Mouse (Mus musculus): ENCODE measurements around the gene Pard3b. TPM values are rescaled to one million over a fixed set of nuclear protein-coding genes. Genes with fewer than 3 reads are reported as not detected.

Gene Pard3b
- 6.7 and 9.3 TPM in 2 replicates for polyA plus RNA-seq (2015; fragmentation: Nextera tagmentation; extraction: Ambion mirVana)

DNA sequence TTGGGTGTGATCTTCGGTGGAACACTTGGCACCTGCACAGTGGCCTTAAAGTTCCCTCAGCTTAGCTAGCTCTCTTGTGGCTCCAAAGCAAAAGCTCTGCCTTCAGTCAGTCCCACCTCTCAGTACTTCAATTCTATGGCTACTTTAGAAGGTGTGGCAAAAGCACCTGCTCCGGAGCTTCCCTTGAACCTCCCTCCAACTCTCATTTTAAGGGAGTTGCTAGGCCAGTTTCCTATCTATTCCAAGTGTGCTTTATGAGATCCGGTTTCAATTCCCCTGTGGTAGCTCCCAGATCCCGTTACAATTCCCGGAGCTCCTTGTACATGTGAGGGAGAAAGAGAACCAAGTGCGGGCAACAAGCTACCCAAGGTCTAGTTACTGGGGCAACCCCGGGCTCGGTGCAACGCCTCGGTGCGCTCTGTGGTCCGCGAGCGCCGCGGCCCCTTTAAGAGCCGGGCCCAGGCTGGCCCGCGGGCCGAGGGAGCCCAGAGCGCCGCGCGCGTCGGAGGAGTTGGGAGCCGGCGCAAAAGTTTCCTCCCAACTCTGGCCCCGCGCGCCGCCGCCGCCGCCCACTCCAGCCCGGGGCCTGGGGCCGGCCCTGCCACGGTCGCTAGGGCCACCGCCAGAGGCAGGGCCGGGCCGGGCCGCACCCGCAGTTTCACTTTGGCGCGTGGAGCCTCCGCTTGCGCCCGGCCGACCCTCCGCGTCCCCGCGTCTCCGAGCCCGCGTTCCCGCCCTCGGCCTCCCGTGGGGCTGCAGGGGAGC, at the start of gene Pard3b:
Gene Pard3b, plus strand, starts transcription at position 478 of the 765 bp plus-strand sequence.
- ATAC-seq (replicated peaks), result peak; percentile 90
- Histone ChIP-seq H3K9me3 (no peaks in the 10 kb centered on the region), H3K4me1 (peaks cover 8% of the 10 kb centered on the region; the same call in 1 of the 2 replicates), H3K27me3 (replicated peaks) (no peaks in the 10 kb centered on the region; the same call in 1 of the 2 replicates), H3K4me2 (peak within 1 kb of the TSS; percentile 99), H3K36me3 (replicated peaks) (no peaks in the 10 kb centered on the region), H3K9ac (peak within 1 kb of the TSS; percentile 61), H3K27ac (no peak within 1 kb of the TSS), H3K4me3 (peak within 1 kb of the TSS; percentile 89)
- WGBS, result 1% methylated on average over 58 of the region's 60 CpGs

DNA sequence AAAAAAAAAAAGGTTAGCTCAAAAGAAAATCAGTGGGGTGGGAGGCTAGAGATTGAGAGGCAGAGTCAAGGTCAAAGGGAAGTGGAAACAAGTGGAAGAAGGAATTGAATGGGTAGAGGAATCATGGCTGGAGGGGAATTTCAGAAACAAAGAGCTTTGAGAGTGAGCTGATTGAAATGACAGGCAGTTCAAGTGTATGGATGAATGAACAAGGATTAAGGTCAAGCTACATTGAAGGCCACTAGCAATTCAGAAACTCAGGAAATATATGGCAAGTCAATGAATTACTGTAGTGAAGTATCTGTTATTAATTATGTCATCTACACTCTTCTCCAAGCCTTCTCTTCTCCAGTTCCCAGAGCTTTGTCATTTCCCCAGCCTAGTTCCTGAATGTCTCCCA, 22.4 kb upstream of the Pard3b start:
- Histone ChIP-seq H3K9me3 (no peaks in the 10 kb centered on the region), H3K27me3 (replicated peaks) (no peaks in the 10 kb centered on the region), H3K4me1 (peaks cover 3% of the 10 kb centered on the region; the same call in 1 of the 2 replicates), H3K9ac (no peak overlapping the region), H3K27ac (no peak overlapping the region), H3K4me3 (no peak overlapping the region), H3K4me2 (no peak overlapping the region), H3K36me3 (replicated peaks) (no peaks in the 10 kb centered on the region)
- no peak for ATAC-seq (replicated peaks)

DNA sequence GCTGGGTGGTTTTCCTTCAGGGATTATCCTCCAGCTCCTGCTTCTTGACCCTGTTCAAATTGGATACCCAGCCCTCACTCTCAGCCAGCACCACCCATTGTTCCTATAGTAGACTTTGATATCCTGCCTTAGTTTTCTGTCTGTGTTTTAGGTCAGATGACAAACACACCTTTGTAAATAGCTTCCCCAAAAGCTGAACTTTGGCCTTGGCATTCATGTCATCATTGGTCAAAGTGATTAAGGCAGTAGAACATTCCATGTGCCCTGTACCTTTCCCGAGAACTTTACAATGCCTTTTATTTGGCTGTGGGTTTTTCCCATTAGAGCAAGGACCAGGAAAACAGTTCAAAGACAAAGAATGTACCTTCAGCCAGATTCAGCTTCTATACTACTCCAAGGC, 18.0 kb upstream of the Pard3b start:
- H3K27me3 ChIP-seq (replicated peaks), result no peaks in the 10 kb centered on the region

GRCm38 (mm10) chr1:61629857-61630256, 8.8 kb upstream of the Pard3b start:
- Histone ChIP-seq H3K36me3 (replicated peaks) (no peaks in the 10 kb centered on the region), H3K9ac (no peak overlapping the region), H3K4me2 (no peak overlapping the region), H3K4me1 (no peaks in the 10 kb centered on the region), H3K27ac (no peak overlapping the region), H3K27me3 (replicated peaks) (no peaks in the 10 kb centered on the region), H3K4me3 (no peak overlapping the region), H3K9me3 (no peaks in the 10 kb centered on the region)
- 87% methylated on average over 2 of the region's 2 CpGs for WGBS
- no peak for ATAC-seq (replicated peaks)

More for the DNA sequence above, 18.0 kb upstream of the Pard3b start:
- H3K4me1 ChIP-seq, result peaks cover 3% of the 10 kb centered on the region; the same call in 1 of the 2 replicates
- H3K4me3 ChIP-seq, result no peak overlapping the region
- H3K9me3 ChIP-seq, result no peaks in the 10 kb centered on the region
- no peak overlapping the region for H3K4me2 ChIP-seq
- 47% methylated on average over 1 of the region's 1 CpGs for WGBS
- H3K9ac ChIP-seq, result no peak overlapping the region
- no peaks in the 10 kb centered on the region for H3K36me3 ChIP-seq (replicated peaks)
- H3K27ac ChIP-seq, result no peak overlapping the region
- no peak for ATAC-seq (replicated peaks)

GRCm38 (mm10) chr1:61639114-61640093, 780 bp downstream of the Pard3b start:
- H3K4me1 ChIP-seq, result peaks cover 8% of the 10 kb centered on the region; the same call in 1 of the 2 replicates
- no peaks in the 10 kb centered on the region for H3K9me3 ChIP-seq
- no peaks in the 10 kb centered on the region; the same call in 1 of the 2 replicates for H3K27me3 ChIP-seq (replicated peaks)
- WGBS, result 5% methylated on average over 40 of the region's 40 CpGs
- H3K9ac ChIP-seq, result peak overlapping the region; percentile 61
- no peak overlapping the region for H3K27ac ChIP-seq
- H3K36me3 ChIP-seq (replicated peaks), result no peaks in the 10 kb centered on the region
- H3K4me2 ChIP-seq, result peak overlapping the region; percentile 99
- peak overlapping the region; percentile 89 for H3K4me3 ChIP-seq
- ATAC-seq (replicated peaks), result peak; percentile 80

- no peak overlapping the region for H3K9ac ChIP-seq
- no peak overlapping the region for H3K4me3 ChIP-seq
- H3K4me2 ChIP-seq, result no peak overlapping the region
- WGBS, result 84% methylated on average over 4 of the region's 4 CpGs
- H3K4me1 ChIP-seq, result peaks cover 8% of the 10 kb centered on the region; the same call in 1 of the 2 replicates
- no peaks in the 10 kb centered on the region; the same call in 1 of the 2 replicates for H3K27me3 ChIP-seq (replicated peaks)
- no peaks in the 10 kb centered on the region for H3K36me3 ChIP-seq (replicated peaks)
- no peaks in the 10 kb centered on the region for H3K9me3 ChIP-seq
- no peak for ATAC-seq (replicated peaks)
- no peak overlapping the region for H3K27ac ChIP-seq
Observed at GRCm38 (mm10) chr1:61641880-61642279, 3.3 kb downstream of the Pard3b start.

DNA sequence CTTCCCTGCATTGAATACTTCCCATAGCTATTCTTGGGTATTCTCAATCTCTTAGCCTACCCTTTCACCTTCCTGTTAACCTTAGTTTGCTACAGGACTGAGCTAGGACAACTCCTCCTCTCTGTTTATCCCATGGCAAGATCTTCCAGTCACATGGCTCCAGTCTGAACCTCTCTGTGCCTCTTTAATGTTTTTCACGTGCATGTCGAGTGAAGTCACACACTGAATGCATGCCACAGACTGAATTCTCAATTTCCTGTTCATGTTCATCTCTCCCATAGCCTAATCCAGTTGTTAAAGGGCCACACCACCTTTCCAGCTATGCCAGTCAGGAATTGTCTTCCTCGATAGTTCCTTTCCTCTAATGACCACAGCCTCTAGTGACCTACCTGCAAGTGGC, 6.4 kb downstream of the Pard3b start:
- Histone ChIP-seq H3K9me3 (no peaks in the 10 kb centered on the region), H3K4me2 (no peak overlapping the region), H3K27me3 (replicated peaks) (no peaks in the 10 kb centered on the region), H3K4me3 (no peak overlapping the region), H3K36me3 (replicated peaks) (no peaks in the 10 kb centered on the region), H3K27ac (no peak overlapping the region), H3K4me1 (no peaks in the 10 kb centered on the region), H3K9ac (no peak overlapping the region)
- no peak for ATAC-seq (replicated peaks)
- WGBS, result 83% methylated on average over 3 of the region's 3 CpGs

- Histone ChIP-seq H3K4me2 (no peak overlapping the region), H3K4me3 (no peak overlapping the region), H3K4me1 (no peaks in the 10 kb centered on the region), H3K9me3 (no peaks in the 10 kb centered on the region), H3K27ac (no peak overlapping the region), H3K9ac (no peak overlapping the region), H3K36me3 (replicated peaks) (no peaks in the 10 kb centered on the region), H3K27me3 (replicated peaks) (no peaks in the 10 kb centered on the region)
- ATAC-seq (replicated peaks), result no peak
Observed at GRCm38 (mm10) chr1:61649964-61650363, 11.3 kb downstream of the Pard3b start.

DNA sequence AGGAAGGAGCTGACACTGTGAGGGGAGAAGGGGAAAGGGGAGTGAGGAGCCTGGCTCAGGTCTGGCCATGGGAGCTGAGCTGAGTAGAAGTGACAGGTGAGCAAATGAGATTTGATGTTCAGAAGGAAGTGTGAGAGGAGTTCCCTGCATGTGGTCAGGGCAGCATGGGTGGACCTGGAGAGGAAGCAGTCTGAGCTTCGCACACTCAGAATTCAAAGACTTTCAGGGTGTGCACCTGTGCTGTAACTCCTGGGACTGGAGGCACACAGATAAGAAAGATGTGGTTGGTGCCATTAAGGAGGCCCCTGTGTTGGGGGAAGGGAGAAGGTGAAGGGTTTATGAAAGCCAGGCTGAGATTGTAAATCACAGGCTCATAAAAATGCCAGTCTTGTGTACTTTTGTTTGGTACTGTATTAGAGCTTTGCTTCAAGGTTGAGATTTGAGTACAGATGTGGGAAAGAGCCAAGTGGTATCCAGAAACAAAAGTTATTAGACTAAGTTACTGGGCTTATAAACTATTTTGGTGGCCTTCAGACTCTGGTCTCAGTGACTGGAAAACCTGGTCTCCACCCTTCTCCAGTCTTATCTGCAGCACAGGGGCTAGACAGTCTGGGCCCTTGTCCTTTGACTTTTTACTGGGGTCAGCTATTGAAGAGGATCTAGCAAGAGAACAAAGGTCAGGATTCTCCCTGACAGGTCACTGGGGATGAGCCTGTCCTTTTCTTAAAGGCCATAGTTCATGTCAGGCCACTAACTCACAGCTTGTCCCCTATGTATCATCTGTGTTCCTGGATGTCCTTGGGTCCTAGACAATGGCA, 13.0 kb downstream of the Pard3b start:
- Histone ChIP-seq H3K9me3 (no peaks in the 10 kb centered on the region), H3K4me3 (no peak overlapping the region), H3K36me3 (replicated peaks) (no peaks in the 10 kb centered on the region), H3K27me3 (replicated peaks) (no peaks in the 10 kb centered on the region), H3K9ac (no peak overlapping the region), H3K4me1 (no peaks in the 10 kb centered on the region), H3K27ac (no peak overlapping the region), H3K4me2 (no peak overlapping the region)
- WGBS, result 83% methylated on average over 1 of the region's 1 CpGs
- no peak for ATAC-seq (replicated peaks)

- no peaks in the 10 kb centered on the region for H3K27me3 ChIP-seq (replicated peaks)
- no peak overlapping the region for H3K9ac ChIP-seq
- H3K4me1 ChIP-seq, result no peaks in the 10 kb centered on the region
- H3K27ac ChIP-seq, result no peak overlapping the region
- WGBS, result 96% methylated on average over 3 of the region's 3 CpGs
- no peak for ATAC-seq (replicated peaks)
- H3K36me3 ChIP-seq (replicated peaks), result no peaks in the 10 kb centered on the region
- H3K9me3 ChIP-seq, result no peaks in the 10 kb centered on the region
- no peak overlapping the region for H3K4me2 ChIP-seq
- no peak overlapping the region for H3K4me3 ChIP-seq
Observed at GRCm38 (mm10) chr1:61657760-61658159, 19.1 kb downstream of the Pard3b start.

DNA sequence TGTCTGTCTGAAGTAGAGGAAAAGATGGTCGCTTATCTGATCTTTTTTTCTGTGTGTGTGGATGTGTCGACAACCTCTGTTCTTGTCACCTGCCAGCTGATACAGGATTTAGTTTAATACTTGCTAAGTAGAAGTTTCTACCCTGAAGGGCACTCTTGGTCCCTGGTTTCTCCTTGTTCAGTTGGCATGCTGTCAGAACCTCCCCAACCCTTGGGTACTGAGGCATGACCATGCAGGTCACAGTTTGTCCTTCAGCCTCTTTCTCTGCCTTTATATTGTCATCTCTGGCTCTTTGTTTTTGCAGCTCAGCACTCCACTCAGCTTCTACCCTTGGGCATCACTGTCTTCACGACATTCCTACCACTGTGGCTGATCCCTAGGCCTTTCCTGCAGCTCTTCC, 21.3 kb downstream of the Pard3b start:
- H3K9ac ChIP-seq, result no peak overlapping the region
- no peaks in the 10 kb centered on the region for H3K9me3 ChIP-seq
- H3K4me2 ChIP-seq, result no peak overlapping the region
- H3K27me3 ChIP-seq (replicated peaks), result no peaks in the 10 kb centered on the region
- no peak overlapping the region for H3K27ac ChIP-seq
- H3K4me3 ChIP-seq, result no peak overlapping the region
- no peak for ATAC-seq (replicated peaks)
- no peaks in the 10 kb centered on the region for H3K36me3 ChIP-seq (replicated peaks)
- WGBS, result 81% methylated on average over 3 of the region's 3 CpGs
- H3K4me1 ChIP-seq, result no peaks in the 10 kb centered on the region

Data from midbrain, embryonic 15.5 days (tissue).